Mouse (Mus musculus): ENCODE measurements at regions not wholly inside any gene's neighbourhood (a gene's known extent, or its start where the extent isn't known, plus 50 kb on each side); places are given as distances from the start of the nearest gene placed in this dataset.

DNA sequence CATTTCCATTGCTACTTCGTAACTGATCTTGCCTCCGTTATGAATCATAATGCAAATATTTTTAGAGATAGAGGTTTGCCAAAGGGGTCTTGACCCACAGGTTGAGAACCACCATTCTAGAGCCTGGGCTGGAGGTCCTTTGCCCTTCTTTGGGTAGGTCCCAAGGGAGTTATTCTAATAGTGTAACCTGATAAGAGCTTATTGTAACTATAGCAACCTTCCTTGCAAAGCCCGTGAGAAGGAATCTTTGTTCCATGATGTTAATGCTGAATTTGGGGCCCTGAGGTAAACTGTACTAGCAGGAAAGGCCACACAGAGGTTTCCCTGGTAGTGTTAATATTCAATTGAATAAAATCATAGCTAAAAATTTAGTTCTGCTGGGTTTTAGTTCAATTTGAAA lies 229.9 kb downstream of the Phlda1 start:
- Histone ChIP-seq H3K4me2 (ENCODE audit: low read depth, low read length, poor library complexity, severe bottlenecking) (no peak overlapping the region), H3K9ac (replicated peaks; ENCODE audit: low read length, poor library complexity, severe bottlenecking) (no peak overlapping the region), H3K27me3 (ENCODE audit: insufficient read depth, low read length) (no peaks in the 10 kb centered on the region), H3K4me3 (ENCODE audit: low read depth, low read length) (no peak overlapping the region), H3K27ac (ENCODE audit: low read depth, low read length) (no peak overlapping the region), H3K36me3 (ENCODE audit: insufficient read depth, low read length) (no peaks in the 10 kb centered on the region), H3K9me3 (ENCODE audit: low read length) (no peaks in the 10 kb centered on the region), H3K4me1 (ENCODE audit: insufficient read depth, low read length) (no peaks in the 10 kb centered on the region; the same call in 1 of the 2 replicates)
- no peak for TF ChIP-seq CTCF (IDR thresholded peaks at IDR 0.05)
- WGBS: 63% methylated on average over 3 of the region's 3 CpGs
- DNase-seq (ENCODE audit: low spot score) (no peak), ATAC-seq (ENCODE audit: low FRiP score) (no peak)

DNA sequence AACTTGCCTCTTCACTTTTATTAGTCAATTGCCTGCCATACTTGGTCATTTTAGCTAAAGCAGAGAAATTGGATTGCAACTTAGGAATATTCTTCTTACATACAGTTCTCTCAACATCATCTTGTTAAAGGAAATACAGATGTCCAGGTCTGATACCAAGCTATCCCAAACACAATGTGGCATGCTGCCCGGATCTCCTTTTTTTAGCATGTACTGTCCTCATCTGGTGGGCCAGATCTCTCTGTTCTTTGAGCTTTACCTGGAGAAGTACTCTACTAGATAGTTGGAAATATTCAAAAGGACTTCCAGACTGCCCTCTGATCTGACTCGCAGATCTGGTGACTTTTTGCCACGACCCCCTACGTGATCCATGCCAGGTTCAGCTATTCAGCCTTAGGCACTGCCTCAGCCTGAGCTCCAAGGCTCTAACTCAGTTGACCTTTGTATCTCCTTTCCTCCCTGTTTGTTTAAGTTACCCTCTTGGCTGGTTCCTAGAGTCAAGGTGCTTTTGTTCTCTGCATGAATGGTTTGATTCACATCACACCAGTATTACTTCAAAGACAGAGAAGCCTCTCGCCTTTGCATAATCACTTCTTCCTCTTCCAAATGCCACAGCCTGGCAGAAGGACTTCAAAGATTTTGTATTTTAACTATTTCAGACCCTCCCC lies 232.9 kb upstream of the Krr1 start:
- 23% methylated on average over 5 of the region's 5 CpGs for WGBS
- no peaks in the 10 kb centered on the region for H3K27me3 ChIP-seq (ENCODE audit: insufficient read depth, low read length)
- ATAC-seq (ENCODE audit: low FRiP score) (no peak), DNase-seq (ENCODE audit: low spot score) (no peak)
- H3K4me2 ChIP-seq (ENCODE audit: low read depth, low read length, poor library complexity, severe bottlenecking): no peak overlapping the region
- no peak overlapping the region for H3K27ac ChIP-seq (ENCODE audit: low read depth, low read length)
- H3K4me3 ChIP-seq (ENCODE audit: low read depth, low read length): no peak overlapping the region
- H3K9ac ChIP-seq (replicated peaks; ENCODE audit: low read length, poor library complexity, severe bottlenecking): no peak overlapping the region
- H3K4me1 ChIP-seq (ENCODE audit: insufficient read depth, low read length): no peaks in the 10 kb centered on the region; the same call in 1 of the 2 replicates
- no peak for TF ChIP-seq CTCF (IDR thresholded peaks at IDR 0.05)
- H3K9me3 ChIP-seq (ENCODE audit: low read length): no peaks in the 10 kb centered on the region
- no peaks in the 10 kb centered on the region for H3K36me3 ChIP-seq (ENCODE audit: insufficient read depth, low read length)

DNA sequence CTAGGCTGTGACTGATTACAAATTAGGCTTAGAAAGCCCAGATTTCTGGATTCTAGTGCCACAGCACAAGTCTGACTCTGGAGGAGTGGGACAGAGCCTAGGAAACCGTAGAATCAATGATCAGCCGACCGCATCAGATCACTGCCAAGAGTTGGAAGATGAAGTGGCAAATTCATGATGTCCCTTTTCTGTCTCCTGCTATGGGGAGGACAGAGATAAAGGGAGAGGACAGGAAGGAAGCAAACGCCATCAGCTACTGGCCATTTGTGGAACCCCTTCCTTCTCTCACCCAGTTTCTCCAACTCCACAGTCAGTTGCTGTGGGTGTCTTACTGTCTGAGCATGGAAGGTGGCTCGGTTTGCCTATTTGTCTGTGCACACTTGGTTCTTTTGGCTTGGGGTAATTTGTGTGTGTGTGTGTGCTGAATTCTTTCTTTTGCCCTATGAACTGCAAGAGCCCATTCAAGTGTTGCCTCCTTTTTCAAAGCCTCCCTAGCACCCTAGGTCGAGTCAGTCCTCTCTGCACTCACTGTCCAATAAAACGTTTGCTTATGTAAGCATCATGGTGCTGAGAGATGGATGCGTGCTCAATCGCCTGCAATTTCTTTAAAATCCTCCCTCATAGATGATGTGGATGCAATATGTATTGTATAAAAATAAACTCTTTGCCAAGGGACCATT lies 231.7 kb upstream of the Krr1 start:
- no peak for ATAC-seq (ENCODE audit: low FRiP score)
- WGBS: 54% methylated on average over 9 of the region's 9 CpGs
- Histone ChIP-seq H3K9ac (replicated peaks; ENCODE audit: low read length, poor library complexity, severe bottlenecking) (no peak overlapping the region), H3K4me3 (ENCODE audit: low read depth, low read length) (no peak overlapping the region), H3K4me1 (ENCODE audit: insufficient read depth, low read length) (no peaks in the 10 kb centered on the region; the same call in 1 of the 2 replicates), H3K36me3 (ENCODE audit: insufficient read depth, low read length) (no peaks in the 10 kb centered on the region), H3K4me2 (ENCODE audit: low read depth, low read length, poor library complexity, severe bottlenecking) (no peak overlapping the region), H3K9me3 (ENCODE audit: low read length) (no peaks in the 10 kb centered on the region), H3K27ac (ENCODE audit: low read depth, low read length) (no peak overlapping the region), H3K27me3 (ENCODE audit: insufficient read depth, low read length) (no peaks in the 10 kb centered on the region)
- no peak for TF ChIP-seq CTCF (IDR thresholded peaks at IDR 0.05)
- DNase-seq (ENCODE audit: low spot score): peak; percentile 56

DNA sequence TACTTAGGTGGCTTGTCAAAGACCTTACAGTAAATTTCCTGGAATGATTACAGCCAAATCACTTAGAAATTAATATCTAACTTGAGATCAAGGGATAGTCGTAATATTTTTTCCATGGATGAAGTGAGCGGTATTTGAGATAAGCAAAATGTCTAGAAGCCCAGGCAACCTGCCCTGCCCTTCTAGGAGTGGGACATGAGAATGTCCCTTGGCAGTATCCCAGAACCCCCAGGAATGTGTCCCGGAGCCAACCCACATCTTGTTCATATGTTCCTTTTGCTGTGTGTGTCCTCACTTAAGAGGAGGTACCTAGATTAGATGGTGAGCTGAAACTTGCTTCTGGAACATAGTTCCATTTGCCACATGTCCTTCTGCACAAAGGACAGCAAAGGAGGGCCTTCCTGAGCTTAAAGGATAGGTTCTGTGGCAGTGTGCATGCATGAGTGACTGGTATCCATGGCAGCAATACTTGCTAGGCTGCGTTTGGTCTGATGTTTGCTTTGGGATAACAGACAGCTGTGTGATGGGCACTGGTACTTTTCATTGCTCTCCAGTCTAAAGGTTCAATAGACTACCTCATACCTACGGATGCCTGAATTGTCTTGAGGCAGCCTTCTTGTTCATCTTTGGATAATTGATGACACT lies 231.0 kb upstream of the Krr1 start:
- H3K4me1 ChIP-seq (ENCODE audit: insufficient read depth, low read length): no peaks in the 10 kb centered on the region; the same call in 1 of the 2 replicates
- no peak overlapping the region for H3K4me2 ChIP-seq (ENCODE audit: low read depth, low read length, poor library complexity, severe bottlenecking)
- DNase-seq (ENCODE audit: low spot score) (no peak), ATAC-seq (ENCODE audit: low FRiP score) (no peak)
- no peak overlapping the region for H3K27ac ChIP-seq (ENCODE audit: low read depth, low read length)
- no peak overlapping the region for H3K9ac ChIP-seq (replicated peaks; ENCODE audit: low read length, poor library complexity, severe bottlenecking)
- H3K9me3 ChIP-seq (ENCODE audit: low read length): no peaks in the 10 kb centered on the region
- WGBS: 65% methylated on average over 5 of the region's 5 CpGs
- H3K27me3 ChIP-seq (ENCODE audit: insufficient read depth, low read length): no peaks in the 10 kb centered on the region
- no peaks in the 10 kb centered on the region for H3K36me3 ChIP-seq (ENCODE audit: insufficient read depth, low read length)
- TF ChIP-seq CTCF (IDR thresholded peaks at IDR 0.05): no peak
- no peak overlapping the region for H3K4me3 ChIP-seq (ENCODE audit: low read depth, low read length)

DNA sequence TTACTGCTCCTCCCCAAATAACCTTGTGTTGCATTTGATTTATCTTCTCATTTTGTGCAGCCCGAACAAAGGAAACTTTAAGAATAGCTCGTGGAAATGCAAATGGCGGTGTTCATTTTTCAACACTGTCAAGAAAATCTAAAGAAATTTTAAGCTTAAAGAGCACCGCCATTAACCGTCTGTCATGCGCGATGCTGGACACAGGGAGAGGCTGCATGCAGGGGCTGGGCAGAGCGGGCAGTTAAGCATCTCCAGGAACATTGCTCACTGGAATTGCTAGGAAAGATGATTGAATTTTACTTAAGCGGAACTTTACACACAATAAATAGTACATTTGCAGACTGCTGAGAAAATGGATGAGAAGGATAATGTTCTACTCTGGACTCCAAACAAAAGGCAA lies 229.2 kb upstream of the Krr1 start:
- Histone ChIP-seq H3K9me3 (ENCODE audit: low read length) (no peaks in the 10 kb centered on the region), H3K4me1 (ENCODE audit: insufficient read depth, low read length) (no peaks in the 10 kb centered on the region; the same call in 1 of the 2 replicates), H3K27me3 (ENCODE audit: insufficient read depth, low read length) (no peaks in the 10 kb centered on the region), H3K36me3 (ENCODE audit: insufficient read depth, low read length) (no peaks in the 10 kb centered on the region), H3K4me3 (ENCODE audit: low read depth, low read length) (no peak overlapping the region), H3K9ac (replicated peaks; ENCODE audit: low read length, poor library complexity, severe bottlenecking) (no peak overlapping the region), H3K27ac (ENCODE audit: low read depth, low read length) (no peak overlapping the region), H3K4me2 (ENCODE audit: low read depth, low read length, poor library complexity, severe bottlenecking) (no peak overlapping the region)
- 79% methylated on average over 9 of the region's 9 CpGs for WGBS
- ATAC-seq (ENCODE audit: low FRiP score) (no peak), DNase-seq (ENCODE audit: low spot score) (no peak)
- no peak for TF ChIP-seq CTCF (IDR thresholded peaks at IDR 0.05)

DNA sequence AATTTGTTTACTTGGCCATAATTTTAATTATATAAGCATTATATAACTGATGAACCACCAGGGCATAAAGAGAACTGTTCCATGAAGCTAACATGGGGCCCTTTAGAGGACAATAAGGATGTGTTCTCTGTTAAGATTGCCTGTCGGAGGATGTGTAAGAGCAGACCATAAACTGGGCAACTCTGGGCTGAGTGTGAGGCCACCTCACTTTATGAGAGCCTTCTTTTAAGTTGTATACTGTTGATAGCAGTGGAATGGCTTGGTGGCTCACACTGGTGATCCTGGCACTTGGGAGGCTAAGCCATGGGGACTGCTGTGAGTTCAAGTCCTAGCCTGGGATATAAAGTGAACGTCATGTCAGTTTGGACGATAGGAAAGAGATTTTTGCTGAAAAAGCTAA lies 227.3 kb upstream of the Krr1 start:
- ATAC-seq (ENCODE audit: low FRiP score): no peak
- no peak for TF ChIP-seq CTCF (IDR thresholded peaks at IDR 0.05)
- 89% methylated on average over 3 of the region's 3 CpGs for WGBS
- no peaks in the 10 kb centered on the region for H3K36me3 ChIP-seq (ENCODE audit: insufficient read depth, low read length)
- H3K4me3 ChIP-seq (ENCODE audit: low read depth, low read length): no peak overlapping the region
- H3K9ac ChIP-seq (replicated peaks; ENCODE audit: low read length, poor library complexity, severe bottlenecking): no peak overlapping the region
- DNase-seq (ENCODE audit: low spot score): no peak
- no peak overlapping the region for H3K4me2 ChIP-seq (ENCODE audit: low read depth, low read length, poor library complexity, severe bottlenecking)
- H3K27ac ChIP-seq (ENCODE audit: low read depth, low read length): no peak overlapping the region
- no peaks in the 10 kb centered on the region for H3K9me3 ChIP-seq (ENCODE audit: low read length)
- no peaks in the 10 kb centered on the region for H3K4me1 ChIP-seq (ENCODE audit: insufficient read depth, low read length)
- no peaks in the 10 kb centered on the region for H3K27me3 ChIP-seq (ENCODE audit: insufficient read depth, low read length)
